Mouse (Mus musculus) embryonic facial prominence, embryonic 10.5 days (tissue): Measurements from ENCODE around the gene Cggbp1. TPM values are rescaled to one million over a fixed set of nuclear protein-coding genes. Genes with fewer than 3 reads are reported as not detected.
"Not testable (repeated sequence)": the region's sequence is repeated elsewhere in the genome, so short reads cannot be mapped to it uniquely, and the experiment has no call there.

Experiments used
- DNase-seq: peaks from one replicate; pipeline ENCODE4 v3.0.0-alpha.2; 2017; ENCODE audit warnings: low spot score
- H3K27ac ChIP-seq: fragments of 300-500 bp; sonication (generic); replicated peaks from 2 replicates; pipeline ENCODE4 v1.5.1; 2016; ENCODE audit warnings: mild to moderate bottlenecking
- H3K27me3 ChIP-seq: fragments of 300-500 bp; sonication (generic); replicated peaks from 2 replicates; pipeline ENCODE4 v1.6.1; 2016; ENCODE audit warnings: low read depth, mild to moderate bottlenecking; ENCODE audit not compliant: poor library complexity, severe bottlenecking
- H3K36me3 ChIP-seq: fragments of 300-500 bp; sonication (generic); replicated peaks from 2 replicates; pipeline ENCODE4 v1.6.1; 2016; ENCODE audit warnings: mild to moderate bottlenecking, moderate library complexity
- H3K4me1 ChIP-seq: fragments of 300-500 bp; sonication (generic); 2 replicates; pipeline ENCODE4 v1.6.1; 2016
- H3K4me3 ChIP-seq: fragments of 300-500 bp; sonication (generic); 2 replicates; pipeline ENCODE4 v1.5.1; 2016; ENCODE audit warnings: mild to moderate bottlenecking, moderate library complexity
- H3K9me3 ChIP-seq: fragments of 300-500 bp; sonication (generic); 2 replicates; pipeline ENCODE4 v1.6.1; 2016; ENCODE audit warnings: mild to moderate bottlenecking
- WGBS: fragments of 180-500 bp; shearing (Covaris S2); methylation state at CpG from one replicate; pipeline ENCODE4 v1.1.7; 2016; 5-methylcytosine and 5-hydroxymethylcytosine counted together
- polyA plus RNA-seq: library from polyadenylated mRNA; unstranded; fragments of >200 nt; fragmentation: Nextera tagmentation; extraction: Ambion mirVana; gene quantifications from 2 replicates; pipeline ENCODE4 v1.2.1, GENCODE M21; 2016

The Cggbp1 gene
- polyA plus RNA-seq, 1 experiment from 2014 or later: 88.4 TPM

DNA sequence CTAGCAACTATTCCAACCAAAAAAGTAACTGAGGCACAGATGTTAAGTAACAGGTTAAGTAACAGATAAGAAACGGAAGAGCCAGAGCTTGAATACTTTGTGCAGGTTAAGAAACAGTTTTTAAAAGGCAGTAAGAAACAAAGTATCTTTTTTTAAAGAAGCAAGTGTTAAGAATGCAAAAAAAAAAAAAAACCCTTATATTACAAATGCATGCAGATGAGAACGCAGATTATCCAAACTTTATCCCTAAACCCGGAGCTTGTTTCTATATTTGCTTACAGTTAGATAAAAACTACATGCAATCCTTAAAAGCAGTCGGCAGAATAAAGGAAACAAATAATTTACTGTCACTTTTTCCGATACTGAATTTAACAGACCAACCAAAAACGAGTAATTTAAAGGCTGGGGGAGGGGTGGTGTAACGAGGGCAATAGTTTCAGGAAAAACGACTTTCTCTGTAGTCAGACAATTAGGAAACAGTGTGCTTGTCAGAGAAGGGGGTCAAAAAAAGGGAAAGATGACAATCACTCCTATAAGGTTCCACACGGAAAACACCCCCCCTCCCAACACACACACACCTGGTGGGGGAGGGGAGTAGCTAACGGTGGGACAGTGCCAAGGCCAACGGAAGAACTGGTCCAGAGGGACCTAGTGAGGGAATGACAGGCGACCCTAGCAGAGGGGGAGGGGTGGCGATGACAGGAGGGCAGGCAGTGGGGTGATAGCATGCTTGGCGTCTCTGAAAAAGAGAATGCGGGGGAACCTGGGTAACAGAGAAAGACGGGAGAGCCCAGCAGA is 1.3 kb upstream of the Cggbp1 start:
- H3K4me3 ChIP-seq: peak overlapping the region; percentile 97
- peaks cover 18% of the 10 kb centered on the region for H3K36me3 ChIP-seq
- H3K9me3 ChIP-seq: no peaks in the 10 kb centered on the region
- no peak for DNase-seq
- no peaks in the 10 kb centered on the region for H3K27me3 ChIP-seq
- WGBS: 8% methylated on average over 16 of the region's 16 CpGs
- peaks cover 24% of the 10 kb centered on the region for H3K4me1 ChIP-seq
- peak overlapping the region; percentile 97 for H3K27ac ChIP-seq

GRCm38 (mm10) chr16:64851085-64851562 is 672 bp upstream of the Cggbp1 start:
- DNase-seq: no peak
- peak overlapping the region; percentile 97 for H3K27ac ChIP-seq
- H3K27me3 ChIP-seq: no peaks in the 10 kb centered on the region
- no peaks in the 10 kb centered on the region for H3K9me3 ChIP-seq
- H3K4me1 ChIP-seq: peaks cover 24% of the 10 kb centered on the region
- peaks cover 24% of the 10 kb centered on the region for H3K36me3 ChIP-seq
- peak overlapping the region; percentile 97 for H3K4me3 ChIP-seq
- under 1% methylated on average over 45 of the region's 45 CpGs for WGBS

DNA sequence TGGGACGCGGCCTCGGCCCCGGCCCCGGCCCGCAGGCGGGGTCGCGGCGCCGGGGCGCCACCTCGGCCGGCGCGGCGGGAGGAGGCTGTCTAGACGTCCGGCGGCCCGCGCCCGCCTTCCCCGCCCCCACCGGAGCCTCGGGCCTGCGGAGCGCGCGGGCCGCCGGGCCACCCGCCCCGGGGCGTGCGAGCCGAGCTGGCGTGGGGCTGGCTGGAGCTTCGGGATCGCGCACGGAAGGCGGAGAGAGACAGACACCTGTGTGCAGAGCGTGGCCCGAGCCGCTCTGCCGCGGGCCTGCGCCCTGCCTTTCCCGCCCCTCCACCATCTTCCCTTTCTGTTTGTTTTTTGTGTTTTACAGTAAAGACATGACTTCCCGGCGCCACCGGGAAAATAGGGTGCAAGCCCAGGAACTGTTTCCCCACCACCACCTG is 660 bp downstream of the Cggbp1 start:
- Histone ChIP-seq H3K4me1 (peaks cover 24% of the 10 kb centered on the region), H3K9me3 (no peaks in the 10 kb centered on the region), H3K27ac (peak overlapping the region; percentile 97), H3K4me3 (peak overlapping the region; percentile 97), H3K36me3 (peaks cover 37% of the 10 kb centered on the region), H3K27me3 (no peaks in the 10 kb centered on the region)
- under 1% methylated on average over 53 of the region's 53 CpGs for WGBS
- DNase-seq: peak; percentile 67

DNA sequence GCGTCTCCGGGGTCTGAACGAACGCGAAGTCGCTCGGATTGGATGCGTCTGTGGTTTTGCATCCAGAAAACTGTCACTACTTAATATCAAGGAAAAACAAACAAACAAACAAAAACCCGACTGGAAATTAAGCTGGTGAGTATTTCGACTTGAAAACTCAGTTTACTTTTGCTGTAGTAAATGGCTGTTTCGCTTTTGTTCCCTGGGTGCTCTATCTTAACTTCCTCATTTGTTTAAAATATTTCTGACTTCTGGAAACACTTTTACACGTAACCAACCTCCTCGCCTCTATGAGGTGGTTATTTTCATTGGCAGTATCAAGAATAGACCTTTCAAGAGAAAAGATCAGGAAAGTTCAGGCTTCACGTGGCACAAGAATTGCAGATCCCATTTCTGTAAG is 1.1 kb downstream of the Cggbp1 start:
- Histone ChIP-seq H3K36me3 (peaks cover 42% of the 10 kb centered on the region), H3K27ac (peak overlapping the region; percentile 97), H3K9me3 (no peaks in the 10 kb centered on the region), H3K4me1 (peaks cover 24% of the 10 kb centered on the region), H3K4me3 (peak overlapping the region; percentile 97), H3K27me3 (no peaks in the 10 kb centered on the region)
- 10% methylated on average over 14 of the region's 14 CpGs for WGBS
- DNase-seq: no peak

DNA sequence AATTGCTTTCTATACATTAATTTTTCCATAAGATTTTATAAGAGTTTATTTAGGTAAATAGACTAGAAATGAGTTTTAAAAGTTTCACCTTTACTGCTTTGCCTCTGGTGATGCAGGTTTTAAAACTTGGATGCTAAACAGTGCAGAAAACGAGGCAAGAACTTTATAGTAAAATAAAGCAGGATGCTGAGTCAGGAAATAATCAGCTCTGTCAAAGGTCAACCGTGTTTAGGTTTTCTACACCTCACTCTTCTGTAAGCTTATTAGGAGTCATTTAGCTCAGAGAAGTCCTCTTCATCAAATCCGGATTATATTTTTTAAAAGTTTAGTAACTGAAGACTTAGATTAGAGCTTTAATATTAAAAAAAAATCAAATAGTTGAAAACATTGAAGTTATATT is 5.2 kb downstream of the Cggbp1 start:
- no peak overlapping the region for H3K27ac ChIP-seq
- no peak for DNase-seq
- no peaks in the 10 kb centered on the region for H3K9me3 ChIP-seq
- no peak overlapping the region for H3K4me3 ChIP-seq
- 88% methylated on average over 3 of the region's 3 CpGs for WGBS
- no peaks in the 10 kb centered on the region for H3K27me3 ChIP-seq
- peaks cover 14% of the 10 kb centered on the region for H3K4me1 ChIP-seq
- peaks cover 54% of the 10 kb centered on the region for H3K36me3 ChIP-seq

DNA sequence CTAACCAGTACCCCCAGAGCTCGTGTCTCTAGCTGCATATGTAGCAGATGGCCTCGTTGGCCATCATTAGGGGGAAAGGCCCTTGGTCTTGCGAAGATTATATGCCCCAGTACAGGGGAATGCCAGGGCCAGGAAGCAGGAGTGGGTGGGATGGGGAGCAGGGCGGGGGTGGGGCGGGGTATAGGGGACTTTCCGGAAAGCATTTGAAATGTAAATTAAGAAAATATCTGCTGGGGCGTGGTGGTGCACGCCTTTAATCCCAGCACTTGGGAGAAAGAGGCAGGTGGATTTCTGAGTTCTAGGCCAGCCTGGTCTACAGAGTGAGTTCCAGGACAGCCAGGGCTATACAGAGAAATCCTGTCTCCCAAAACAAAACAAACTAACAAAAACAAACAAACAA is 14.0 kb downstream of the Cggbp1 start:
- not testable (repeated sequence) for H3K9me3 ChIP-seq, H3K27ac ChIP-seq, H3K4me3 ChIP-seq, DNase-seq, H3K27me3 ChIP-seq, H3K4me1 ChIP-seq, H3K36me3 ChIP-seq
- WGBS: 88% methylated on average over 8 of the region's 8 CpGs

GRCm38 (mm10) chr16:64868613-64869012 is 16.8 kb downstream of the Cggbp1 start:
- H3K4me1 ChIP-seq: no peaks in the 10 kb centered on the region
- H3K9me3 ChIP-seq: no peaks in the 10 kb centered on the region
- H3K27me3 ChIP-seq: no peaks in the 10 kb centered on the region
- no peak overlapping the region for H3K4me3 ChIP-seq
- 71% methylated on average over 6 of the region's 6 CpGs for WGBS
- DNase-seq: no peak
- no peaks in the 10 kb centered on the region for H3K36me3 ChIP-seq
- H3K27ac ChIP-seq: no peak overlapping the region

DNA sequence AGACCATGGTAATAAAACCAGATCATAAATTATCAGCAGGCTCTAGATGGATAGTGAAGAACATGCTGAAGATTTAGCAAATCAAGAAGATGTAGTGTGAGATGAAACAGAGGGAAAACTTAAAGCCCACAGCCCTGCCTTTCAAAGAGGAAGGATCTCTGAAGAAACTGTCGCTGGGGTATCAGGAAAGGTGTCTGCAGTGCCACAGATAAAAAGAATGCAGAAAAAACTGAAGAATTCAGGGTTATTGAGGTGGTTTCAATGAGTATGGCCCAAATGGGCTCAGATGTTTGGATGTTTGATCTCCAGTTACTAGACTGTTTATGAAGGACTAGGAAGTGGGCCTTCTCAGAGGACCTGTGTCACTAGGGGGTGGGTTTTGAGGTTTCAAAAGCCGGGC is 17.8 kb downstream of the Cggbp1 start:
- Histone ChIP-seq H3K36me3 (no peaks in the 10 kb centered on the region), H3K27ac (no peak overlapping the region), H3K9me3 (no peaks in the 10 kb centered on the region), H3K27me3 (no peaks in the 10 kb centered on the region), H3K4me3 (no peak overlapping the region), H3K4me1 (0 out of 2 replicates have a peak, but pooled peaks cover 3% of the 10 kb centered on the region)
- 80% methylated on average over 2 of the region's 2 CpGs for WGBS
- DNase-seq: no peak

GRCm38 (mm10) chr16:64872296-64872695 is 20.5 kb downstream of the Cggbp1 start:
- Histone ChIP-seq H3K4me1 (0 out of 2 replicates have a peak, but pooled peaks cover 3% of the 10 kb centered on the region), H3K27me3 (no peaks in the 10 kb centered on the region), H3K36me3 (no peaks in the 10 kb centered on the region), H3K27ac (no peak overlapping the region), H3K4me3 (no peak overlapping the region), H3K9me3 (no peaks in the 10 kb centered on the region)
- DNase-seq: no peak
- WGBS: 35% methylated on average over 3 of the region's 3 CpGs

- 16% methylated on average over 7 of the region's 7 CpGs for WGBS
- Histone ChIP-seq H3K4me1 (0 out of 2 replicates have a peak, but pooled peaks cover 3% of the 10 kb centered on the region), H3K36me3 (no peaks in the 10 kb centered on the region), H3K4me3 (peak overlapping the region; percentile 71), H3K9me3 (no peaks in the 10 kb centered on the region), H3K27ac (peak overlapping the region; percentile 14; the same call in 1 of the 2 replicates), H3K27me3 (no peaks in the 10 kb centered on the region)
- no peak for DNase-seq
Observed at GRCm38 (mm10) chr16:64872841-64873240, 21.0 kb downstream of the Cggbp1 start.

- Histone ChIP-seq H3K4me1 (0 out of 2 replicates have a peak, but pooled peaks cover 3% of the 10 kb centered on the region), H3K4me3 (peak overlapping the region; percentile 71), H3K27me3 (no peaks in the 10 kb centered on the region), H3K36me3 (no peaks in the 10 kb centered on the region), H3K9me3 (no peaks in the 10 kb centered on the region), H3K27ac (peak overlapping the region; percentile 90)
- DNase-seq: peak; percentile 68
- WGBS: 4% methylated on average over 29 of the region's 29 CpGs
Observed at GRCm38 (mm10) chr16:64873416-64874305, 21.9 kb downstream of the Cggbp1 start.

GRCm38 (mm10) chr16:64875384-64875783 is 23.6 kb downstream of the Cggbp1 start:
- 94% methylated on average over 10 of the region's 10 CpGs for WGBS
- DNase-seq: no peak
- Histone ChIP-seq H3K9me3 (no peaks in the 10 kb centered on the region), H3K4me3 (no peak overlapping the region), H3K4me1 (0 out of 2 replicates have a peak, but pooled peaks cover 3% of the 10 kb centered on the region), H3K36me3 (no peaks in the 10 kb centered on the region), H3K27ac (no peak overlapping the region), H3K27me3 (no peaks in the 10 kb centered on the region)
